Mouse (Mus musculus) gastrocnemius, postnatal 4 days (tissue): ENCODE results near the gene Gm26661. TPM values are rescaled to one million over a fixed set of nuclear protein-coding genes. Genes with fewer than 3 reads are reported as not detected.
A peak's percentile ranks its signal among the peaks of the same experiment; 100 is the strongest.

Experiments
- DNase-seq, 2 experiments: peaks; one replicate each; pipeline ENCODE4 v3.0.0; 2021 to 2022; ENCODE audit warnings: low spot score in 2 of 2, mixed read lengths in 2 of 2
- total RNA-seq, 2 experiments: library from RNA; stranded (reverse); gene quantifications; 2 replicates each; pipeline ENCODE4 v1.2.3; 2021

Gm26661 gene
- total RNA-seq, 2 experiments from 2014 or later: not detected

DNA sequence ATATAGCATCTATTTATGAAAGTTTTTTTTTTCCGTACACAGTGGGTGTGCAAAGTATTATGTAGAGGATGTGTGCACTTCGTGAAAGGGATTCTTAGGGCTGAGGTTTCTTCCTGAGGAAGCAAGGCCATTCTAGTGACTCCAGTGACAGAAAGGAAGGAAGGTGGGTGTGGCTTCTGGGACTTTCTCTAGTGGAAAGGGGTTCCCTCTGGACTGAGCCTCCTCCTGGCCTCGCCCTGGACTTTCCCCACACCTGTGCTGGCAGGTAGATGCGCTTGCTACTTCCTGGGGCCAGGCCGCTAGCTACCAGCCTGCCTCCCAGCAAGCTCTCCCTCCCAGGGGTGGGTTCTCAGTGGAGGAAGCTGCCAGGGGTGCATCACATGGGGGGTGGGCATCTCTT is 28.1 kb downstream of the Gm26661 start:
- no peak for DNase-seq

GRCm38 (mm10) chr14:7821341-7821740 is 30.0 kb downstream of the Gm26661 start:
- no peak for DNase-seq

DNA sequence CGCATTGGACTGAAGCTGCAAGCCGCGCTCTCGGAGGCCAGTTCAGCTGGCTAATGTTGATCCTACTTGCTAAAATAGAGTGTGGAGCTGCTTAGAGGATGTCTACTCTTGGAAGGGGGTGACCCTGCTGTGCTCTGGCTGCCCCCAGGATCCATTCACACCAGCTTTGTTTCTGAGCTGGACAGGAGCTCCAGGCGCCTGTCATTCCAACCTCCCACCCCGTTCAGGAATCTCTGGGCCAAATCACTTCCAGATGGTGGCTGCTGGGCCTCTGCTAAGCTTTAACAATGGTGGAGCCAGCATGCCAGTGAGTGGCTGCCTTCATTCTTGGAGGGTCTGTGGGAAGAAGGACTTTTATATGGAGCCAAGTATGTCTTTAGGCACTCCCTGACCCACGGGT is 31.3 kb downstream of the Gm26661 start:
- DNase-seq: peak in 1 of 2 experiments; percentile 55

DNA sequence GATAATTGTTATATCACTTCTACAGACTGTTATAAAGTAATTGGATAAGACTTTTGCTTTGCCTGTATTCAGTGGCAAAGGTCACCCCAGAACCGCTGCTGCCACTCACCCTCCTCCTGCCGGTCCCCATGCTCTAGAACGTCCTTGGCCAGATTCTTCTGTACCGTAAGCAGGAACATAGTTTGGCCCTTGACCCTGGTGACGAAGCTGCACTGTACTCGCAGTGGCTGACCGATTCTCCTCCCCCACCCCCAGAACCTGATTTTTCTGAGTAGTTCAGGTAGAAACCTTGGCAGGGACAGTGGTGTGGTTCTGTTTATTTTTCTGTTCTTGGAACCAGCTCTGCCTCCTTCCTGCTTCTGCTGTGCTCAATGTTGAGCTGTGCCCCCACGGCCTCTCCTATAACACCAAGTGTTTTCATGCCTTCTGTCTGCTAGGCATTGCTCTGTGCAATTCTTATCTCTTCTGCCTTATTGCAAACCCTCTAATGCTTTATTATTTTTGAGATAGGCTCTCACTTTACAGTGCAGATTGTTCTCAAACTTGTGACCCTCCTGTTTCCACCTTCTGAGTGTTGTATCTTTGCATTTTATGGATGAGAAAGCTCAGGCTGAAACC is 33.4 kb downstream of the Gm26661 start:
- no peak for DNase-seq

GRCm38 (mm10) chr14:7826151-7826937 is 35.0 kb downstream of the Gm26661 start:
- DNase-seq: no peak

DNA sequence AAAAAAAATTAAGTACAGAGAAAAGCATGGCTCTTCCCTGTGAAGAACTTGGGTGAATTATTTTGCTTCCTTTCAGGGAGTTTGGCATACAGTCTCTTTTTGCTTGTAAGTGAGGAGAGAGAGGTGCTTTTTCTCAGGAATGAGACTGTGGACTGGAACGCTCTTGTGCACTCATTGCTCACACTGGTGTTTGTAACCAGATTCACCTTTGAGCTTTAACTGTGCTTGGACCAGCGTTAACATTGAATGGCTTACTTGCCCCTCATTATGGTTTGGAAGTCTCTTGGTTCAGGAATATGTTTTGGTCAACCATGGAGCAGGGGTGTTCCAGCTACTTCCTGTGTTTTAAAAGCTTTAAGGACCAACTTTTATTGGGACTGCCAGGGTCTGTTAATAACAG is 37.8 kb downstream of the Gm26661 start:
- no peak for DNase-seq

DNA sequence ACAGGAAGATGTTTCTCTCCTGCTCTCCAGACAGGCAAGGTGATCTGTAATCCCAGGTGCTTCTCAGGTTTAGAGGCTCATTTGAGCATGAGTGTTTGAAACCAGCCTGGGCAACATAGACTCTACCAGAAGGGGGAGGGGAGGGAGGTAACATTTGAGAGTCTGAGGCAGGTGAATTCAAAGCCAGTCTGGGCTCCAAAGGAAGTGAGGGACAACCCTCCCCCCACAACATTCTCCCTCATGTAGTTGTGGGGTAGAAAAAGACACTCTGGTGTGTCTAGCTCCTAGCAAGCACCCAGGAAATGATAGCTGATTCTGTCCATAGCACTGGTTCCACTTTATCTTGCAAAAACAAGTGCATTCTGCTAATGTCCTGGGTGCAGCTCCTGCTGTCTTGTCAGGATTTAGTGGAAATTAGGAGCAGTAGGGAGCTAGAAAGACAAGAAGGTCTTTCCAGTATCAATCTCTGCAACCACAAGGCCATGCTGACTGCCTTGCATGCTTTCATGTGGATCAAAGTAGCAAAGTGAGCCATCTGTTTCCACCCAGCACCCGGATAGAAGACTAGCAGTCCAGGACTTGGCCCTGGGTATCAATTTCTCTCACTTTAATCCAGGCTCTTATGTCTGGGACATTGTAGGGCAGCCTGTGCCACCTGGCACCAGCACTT is 40.5 kb downstream of the Gm26661 start:
- DNase-seq: no peak

GRCm38 (mm10) chr14:7832440-7832783 is 41.0 kb downstream of the Gm26661 start:
- DNase-seq: no peak

DNA sequence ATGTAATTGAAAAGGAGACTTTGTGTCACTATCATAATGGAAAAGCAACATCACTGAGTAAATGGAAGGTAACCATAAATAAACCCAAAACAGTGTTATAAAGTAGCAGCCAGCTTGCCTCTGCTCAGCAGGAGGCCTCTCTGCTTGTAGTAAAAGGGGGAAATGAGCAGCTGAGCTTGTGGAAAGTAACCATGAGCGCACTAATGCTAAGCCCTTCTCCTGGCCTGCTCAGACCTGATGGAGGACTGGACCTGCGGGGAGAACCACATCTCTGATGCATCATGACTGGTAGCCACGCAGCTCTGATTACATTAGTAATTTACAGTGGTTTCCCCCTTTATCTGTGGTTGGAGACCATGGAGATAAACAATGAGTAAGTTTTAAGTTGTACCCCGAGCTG is 42.1 kb downstream of the Gm26661 start:
- no peak for DNase-seq

GRCm38 (mm10) chr14:7838564-7839089 is 47.2 kb downstream of the Gm26661 start:
- DNase-seq: no peak

- no peak for DNase-seq
These were observed 48.6 kb downstream of the Gm26661 start for GRCm38 (mm10) chr14:7839950-7840514.

Other genes starting within 250 kb of the Gm26661 start
- 1 to 10 TPM; 3.5 to 4.1 TPM for gene Gm3558, start 223.0 kb upstream of the Gm26661 start, total RNA-seq
- gene Gm10338, start 196.0 kb upstream of the Gm26661 start, total RNA-seq: not detected
- gene Gm10128, start 147.6 kb upstream of the Gm26661 start, total RNA-seq: not detected
- gene Flnb, start 26.4 kb downstream of the Gm26661 start, total RNA-seq: 10 to 100 TPM; 48.6 to 48.8 TPM
- gene Gm45521, start 165.7 kb downstream of the Gm26661 start, total RNA-seq: not detected
- under 1 TPM; 0.07 to 0.10 TPM for gene Dnase1l3, start 203.0 kb downstream of the Gm26661 start, total RNA-seq
- gene Abhd6, start 211.3 kb downstream of the Gm26661 start, total RNA-seq: 1 to 10 TPM; 2.4 to 3.8 TPM